Mouse (Mus musculus) embryonic fibroblast, embryonic 13.5 days (primary cell): ENCODE results near the gene Prrx2. TPM values are rescaled to one million over a fixed set of nuclear protein-coding genes. Genes with fewer than 3 reads are reported as not detected.
A peak's percentile ranks its signal among the peaks of the same experiment; 100 is the strongest.

ENCODE experiments used
- H3K27ac ChIP-seq: 2 replicates; pipeline ENCODE4 v1.5.1; 2012; ENCODE audit warnings: low read length, control low read depth, inconsistent platforms; ENCODE audit not compliant: insufficient read depth
- H3K4me1 ChIP-seq: 2 replicates; pipeline ENCODE4 v1.6.1; 2011; ENCODE audit warnings: low read length; ENCODE audit not compliant: control insufficient read depth, insufficient read depth
- H3K4me3 ChIP-seq: 2 replicates; pipeline ENCODE4 v1.5.1; 2011; ENCODE audit warnings: mild to moderate bottlenecking, control low read depth, low read length; ENCODE audit not compliant: insufficient read depth
- CTCF ChIP-seq: IDR thresholded peaks from 2 replicates; pipeline ENCODE4 v1.5.1; 2011; ENCODE audit warnings: mild to moderate bottlenecking, control low read depth, low read length, moderate library complexity, borderline replicate concordance; ENCODE audit not compliant: insufficient read depth
- POLR2A ChIP-seq: IDR thresholded peaks from 2 replicates; pipeline ENCODE4 v1.6.1; 2011; ENCODE audit warnings: low read depth, mild to moderate bottlenecking, control low read depth, low read length, moderate library complexity
- polyA plus RNA-seq: library from polyadenylated mRNA; stranded (reverse); fragments of >200 nt; gene quantifications from 2 replicates; pipeline ENCODE4 v1.2.4, GENCODE M21; 2011; ENCODE audit warnings: low read depth; ENCODE audit not compliant: missing spikeins, insufficient read length

The Prrx2 gene
- polyA plus RNA-seq, 1 experiment: 154 TPM

DNA sequence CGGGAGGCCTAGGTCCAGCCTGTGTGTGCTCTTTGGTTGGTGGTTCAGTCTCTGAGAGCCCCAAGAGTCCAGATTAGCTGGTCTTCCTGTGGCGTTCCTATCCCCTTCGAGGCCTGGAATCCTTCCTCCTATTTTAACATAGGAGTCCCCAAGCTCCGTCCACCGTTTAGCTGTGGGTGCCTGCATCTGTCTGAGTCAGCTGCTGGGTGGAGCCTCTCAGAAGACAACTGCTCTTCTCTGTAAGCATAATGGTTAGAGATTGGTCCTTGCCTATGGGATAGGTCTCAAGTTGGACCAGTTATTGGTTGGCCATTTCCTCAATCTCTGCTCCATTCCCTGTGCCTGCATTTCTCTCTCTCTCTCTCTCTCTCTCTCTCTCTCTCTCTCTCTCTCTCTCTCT lies 25.0 kb downstream of the Prrx2 start:
- peaks cover 10% of the 10 kb centered on the region for H3K4me1 ChIP-seq
- no peak overlapping the region for H3K27ac ChIP-seq
- H3K4me3 ChIP-seq: no peak overlapping the region
- no peak for TF ChIP-seq POLR2A
- TF ChIP-seq CTCF: no peak

DNA sequence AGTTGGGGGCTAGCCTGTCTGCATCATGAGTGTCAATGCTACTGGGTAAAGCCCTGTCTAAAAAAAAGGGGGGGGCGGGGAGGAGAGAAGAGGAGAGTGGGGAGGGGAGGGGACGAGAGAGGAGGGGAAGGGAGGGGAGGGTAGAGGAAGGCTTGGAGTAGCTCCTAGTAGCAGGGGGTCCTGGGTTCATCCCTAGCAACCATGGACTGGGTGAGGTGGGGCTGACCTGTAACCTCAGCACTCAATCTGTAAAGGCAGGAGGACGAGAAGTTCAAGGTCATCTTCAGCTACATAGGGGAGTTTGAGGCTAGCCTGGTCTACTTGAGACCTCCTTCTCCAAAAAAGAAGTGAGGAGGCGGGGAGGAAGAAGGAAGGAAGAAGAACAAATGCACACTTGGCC lies 27.3 kb downstream of the Prrx2 start:
- TF ChIP-seq CTCF (no peak), POLR2A (no peak)
- Histone ChIP-seq H3K4me3 (no peak overlapping the region), H3K27ac (no peak overlapping the region), H3K4me1 (peaks cover 13% of the 10 kb centered on the region)

DNA sequence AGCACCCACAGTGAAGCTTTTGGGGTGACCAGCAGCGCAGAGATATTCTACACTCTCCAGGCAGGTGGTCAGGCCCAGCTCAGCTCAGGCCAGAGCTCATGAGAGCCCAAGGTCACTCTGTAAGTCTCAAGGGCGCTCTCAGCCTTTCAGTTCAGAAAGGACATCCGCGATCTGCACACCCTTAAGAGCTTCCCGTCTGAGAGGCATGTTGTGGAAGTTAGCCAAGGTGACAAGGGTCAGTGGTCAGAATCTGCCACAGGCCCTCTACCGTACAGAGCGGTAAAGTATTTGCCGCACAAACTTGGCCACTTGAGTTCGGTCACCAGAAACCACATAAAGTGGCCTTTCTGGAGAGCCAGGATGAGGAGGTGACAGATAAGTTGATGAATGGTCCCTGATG lies 28.8 kb downstream of the Prrx2 start:
- Histone ChIP-seq H3K4me1 (peaks cover 13% of the 10 kb centered on the region), H3K4me3 (no peak overlapping the region), H3K27ac (peak overlapping the region; percentile 93)
- no peak for TF ChIP-seq CTCF
- no peak for TF ChIP-seq POLR2A

DNA sequence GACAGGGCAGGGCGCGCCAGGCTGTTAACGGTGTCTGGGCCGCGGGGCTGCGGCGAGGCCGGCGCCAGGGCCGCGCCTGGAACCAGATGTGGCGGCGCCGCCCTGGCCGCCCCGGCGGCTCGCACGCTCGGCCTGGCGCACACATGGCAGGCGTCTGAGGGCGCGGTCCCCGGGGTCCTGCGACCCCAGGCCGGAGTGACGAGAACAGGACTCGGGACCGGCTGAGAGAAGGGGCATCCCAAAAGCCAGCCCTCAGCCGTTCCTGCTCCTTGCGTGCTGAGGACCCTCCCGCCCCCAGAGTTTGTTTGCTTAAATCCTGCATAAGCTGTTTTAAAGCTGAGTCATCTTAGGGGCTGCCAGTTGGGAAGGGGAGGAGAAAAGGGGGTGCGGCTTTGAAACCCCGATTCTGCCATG lies 30.2 kb downstream of the Prrx2 start:
- Histone ChIP-seq H3K4me3 (no peak overlapping the region), H3K27ac (peak overlapping the region; percentile 93), H3K4me1 (peaks cover 13% of the 10 kb centered on the region)
- TF ChIP-seq CTCF (no peak), POLR2A (peak; percentile 52; the same call in 1 of the 2 replicates)

GRCm38 (mm10) chr2:30865426-30865825 lies 30.7 kb downstream of the Prrx2 start:
- Histone ChIP-seq H3K27ac (peak overlapping the region; percentile 93), H3K4me3 (no peak overlapping the region), H3K4me1 (peaks cover 13% of the 10 kb centered on the region)
- TF ChIP-seq POLR2A: no peak

- H3K4me3 ChIP-seq: no peak overlapping the region
- TF ChIP-seq CTCF (no peak), POLR2A (0 out of 2 replicates have a peak, but pooled peaks have one; percentile 3)
- peaks cover 6% of the 10 kb centered on the region; the same call in 1 of the 2 replicates for H3K4me1 ChIP-seq
- H3K27ac ChIP-seq: peak overlapping the region; percentile 84
These were observed 36.1 kb downstream of the Prrx2 start for GRCm38 (mm10) chr2:30870863-30871262.

GRCm38 (mm10) chr2:30872669-30873068 lies 37.9 kb downstream of the Prrx2 start:
- no peak overlapping the region for H3K27ac ChIP-seq
- peaks cover 3% of the 10 kb centered on the region; the same call in 1 of the 2 replicates for H3K4me1 ChIP-seq
- TF ChIP-seq CTCF (no peak), POLR2A (no peak)
- no peak overlapping the region for H3K4me3 ChIP-seq

- H3K4me3 ChIP-seq: no peak overlapping the region
- TF ChIP-seq POLR2A: no peak
- TF ChIP-seq CTCF: no peak
- H3K4me1 ChIP-seq: peaks cover 3% of the 10 kb centered on the region; the same call in 1 of the 2 replicates
- H3K27ac ChIP-seq: peak overlapping the region; percentile 85
These were observed 39.7 kb downstream of the Prrx2 start for GRCm38 (mm10) chr2:30874445-30874844.

DNA sequence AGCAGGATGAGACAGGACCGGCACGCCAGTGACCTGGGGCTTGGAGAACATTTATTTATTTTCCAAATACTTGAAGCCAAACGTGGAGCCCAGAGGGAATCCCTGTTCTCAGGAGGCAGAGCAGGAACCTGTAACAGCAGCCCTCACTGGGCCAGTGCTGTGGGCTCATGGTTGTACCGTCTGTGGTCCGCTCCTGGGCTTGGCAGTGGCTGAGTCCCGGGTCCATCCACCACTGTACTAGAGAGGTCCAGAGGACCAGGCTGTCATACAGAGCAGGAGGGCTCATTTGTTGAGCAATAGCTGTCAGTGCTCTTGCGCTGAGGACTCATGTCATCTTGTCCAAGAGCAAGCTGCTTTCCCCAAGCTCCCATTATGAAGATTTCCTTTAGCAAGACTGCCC lies 40.3 kb downstream of the Prrx2 start:
- Histone ChIP-seq H3K4me1 (peaks cover 3% of the 10 kb centered on the region; the same call in 1 of the 2 replicates), H3K27ac (peak overlapping the region; percentile 85), H3K4me3 (no peak overlapping the region)
- TF ChIP-seq CTCF (no peak), POLR2A (no peak)

- peak overlapping the region; percentile 85 for H3K27ac ChIP-seq
These were observed 41.1 kb downstream of the Prrx2 start for GRCm38 (mm10) chr2:30875621-30876432.

More at GRCm38 (mm10) chr2:30875621-30876432, 41.1 kb downstream of the Prrx2 start:
- TF ChIP-seq CTCF (no peak), POLR2A (no peak; the same call in 1 of the 2 replicates)
- no peak overlapping the region for H3K4me3 ChIP-seq
- H3K4me1 ChIP-seq: peaks cover 3% of the 10 kb centered on the region; the same call in 1 of the 2 replicates
